Mouse (Mus musculus) thymus, adult 2 months (tissue): ENCODE data around the gene Cbr3.

Experiments
- CTCF ChIP-seq: fragments of 200-500 bp; IDR thresholded peaks from 2 replicates; pipeline ENCODE4 v1.5.1; 2012; ENCODE audit warnings: mild to moderate bottlenecking, control low read depth, low read length, moderate library complexity, borderline replicate concordance; ENCODE audit not compliant: control insufficient read depth, poor library complexity, insufficient read depth; ENCODE audit errors: extremely low read depth
- POLR2A ChIP-seq: fragments of 200-500 bp; IDR thresholded peaks from 2 replicates; pipeline ENCODE4 v1.6.1; 2012; ENCODE audit warnings: mild to moderate bottlenecking, low read length, control low read depth, moderate library complexity; ENCODE audit not compliant: control insufficient read depth, poor library complexity, insufficient read depth; ENCODE audit errors: extremely low read depth

GRCm38 (mm10) chr16:93686945-93687344, 3.9 kb downstream of the Cbr3 start:
- TF ChIP-seq CTCF = no peak
- TF ChIP-seq POLR2A = no peak
